Mouse (Mus musculus) kidney, adult 10 weeks (tissue): ENCODE results near the gene Lce3f. TPM values are rescaled to one million over a fixed set of nuclear protein-coding genes. Genes with fewer than 3 reads are reported as not detected.

Source experiments
- polyA plus RNA-seq: library from polyadenylated mRNA; stranded (reverse); fragments of 350-450 nt; fragmentation: Illumina TruSeq; extraction: RNeasy Lipid Tissue Mini Kit (QIAGEN cat#74804); gene quantifications from one replicate; pipeline ENCODE4 v1.2.3, GENCODE M21; 2014; ENCODE audit warnings: low read depth, low replicate concordance

Gene Lce3f
- not detected for polyA plus RNA-seq

DNA sequence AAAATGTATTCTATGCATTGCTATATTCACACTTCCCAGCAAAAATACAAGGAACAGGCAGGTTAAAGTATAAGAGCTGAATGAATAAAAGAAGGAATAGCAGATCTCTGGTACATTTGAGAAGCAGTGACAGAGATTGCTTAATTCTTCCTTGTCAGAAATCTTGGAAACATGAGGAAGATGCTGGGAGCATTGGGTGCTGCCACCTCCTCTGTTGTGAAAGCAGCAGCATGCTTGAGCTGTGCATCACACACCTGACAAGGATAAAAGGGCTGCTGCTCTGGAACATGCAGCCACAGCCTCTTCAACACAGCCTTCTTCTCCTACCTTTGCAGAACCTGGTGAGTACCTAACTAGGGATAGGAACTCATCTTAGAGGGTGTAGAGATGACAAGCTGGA lies at the start of gene Lce3f:
Gene Lce3f (plus strand): TSS at position 301 of the 400 bp plus-strand sequence.

DNA sequence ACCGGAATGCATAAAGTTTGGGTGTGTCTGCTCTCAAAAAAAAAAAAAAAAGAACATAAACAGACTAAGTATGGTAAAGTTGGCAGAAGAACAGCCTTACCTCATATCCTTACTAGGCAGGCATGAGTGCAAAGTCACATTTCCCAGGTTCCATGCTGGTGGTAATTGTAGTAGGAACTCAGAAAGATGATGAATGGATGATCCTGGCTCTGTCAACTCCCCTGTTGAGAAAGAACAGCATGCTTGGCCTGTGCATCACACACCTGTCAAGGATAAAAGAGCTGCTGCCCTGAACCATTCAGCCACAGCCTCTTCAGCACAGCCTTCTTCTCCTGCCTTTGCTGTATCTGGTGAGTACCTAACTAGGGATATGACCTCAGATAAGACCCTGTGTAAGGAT lies 47.8 kb upstream of the Lce3f start, which contains the start of gene Lce3c:
Gene Lce3c (plus strand): TSS at position 301 of the 400 bp plus-strand sequence.

DNA sequence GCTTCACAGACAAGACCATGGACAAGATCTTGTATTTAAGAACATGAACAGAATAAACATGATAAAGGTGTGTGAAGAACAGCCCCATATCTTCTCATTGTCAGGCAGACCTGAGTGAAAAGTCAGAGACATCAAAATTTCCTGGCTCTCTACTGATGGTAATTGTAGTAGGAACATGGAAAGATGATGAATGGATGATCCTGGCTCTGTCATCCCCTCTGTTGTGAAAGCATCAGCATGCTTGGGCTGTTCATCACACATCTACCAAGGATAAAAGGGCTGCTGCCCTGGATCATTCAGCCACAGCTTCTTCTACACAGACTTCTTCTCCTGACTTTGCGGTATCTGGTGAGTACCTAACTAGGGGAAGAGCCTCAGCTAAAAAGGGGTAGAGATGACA lies 34.9 kb upstream of the Lce3f start, which contains the start of gene Lce3d:
Gene Lce3d (plus strand): TSS at position 301 of the 400 bp plus-strand sequence.

DNA sequence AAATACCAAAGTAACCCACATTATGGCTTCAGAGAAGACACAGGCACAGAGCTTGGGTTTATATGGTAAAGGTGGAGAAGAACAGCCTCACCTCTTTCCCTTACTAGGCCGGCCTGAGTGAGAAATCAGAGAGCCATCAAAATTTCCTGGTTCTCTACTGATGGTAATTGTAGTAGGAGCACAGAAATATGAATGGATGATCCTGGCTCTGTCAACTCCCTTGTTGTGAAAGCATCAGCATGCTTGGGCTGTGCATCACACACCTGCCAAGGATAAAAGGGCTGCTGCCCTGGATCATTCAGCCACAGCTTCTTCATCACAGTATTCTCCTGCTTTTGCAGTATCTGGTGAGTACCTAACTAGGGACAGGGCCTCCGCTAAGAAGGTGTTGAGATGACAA lies 25.3 kb upstream of the Lce3f start, which contains the start of gene Lce3e:
Gene Lce3e (plus strand): TSS at position 301 of the 400 bp plus-strand sequence.

DNA sequence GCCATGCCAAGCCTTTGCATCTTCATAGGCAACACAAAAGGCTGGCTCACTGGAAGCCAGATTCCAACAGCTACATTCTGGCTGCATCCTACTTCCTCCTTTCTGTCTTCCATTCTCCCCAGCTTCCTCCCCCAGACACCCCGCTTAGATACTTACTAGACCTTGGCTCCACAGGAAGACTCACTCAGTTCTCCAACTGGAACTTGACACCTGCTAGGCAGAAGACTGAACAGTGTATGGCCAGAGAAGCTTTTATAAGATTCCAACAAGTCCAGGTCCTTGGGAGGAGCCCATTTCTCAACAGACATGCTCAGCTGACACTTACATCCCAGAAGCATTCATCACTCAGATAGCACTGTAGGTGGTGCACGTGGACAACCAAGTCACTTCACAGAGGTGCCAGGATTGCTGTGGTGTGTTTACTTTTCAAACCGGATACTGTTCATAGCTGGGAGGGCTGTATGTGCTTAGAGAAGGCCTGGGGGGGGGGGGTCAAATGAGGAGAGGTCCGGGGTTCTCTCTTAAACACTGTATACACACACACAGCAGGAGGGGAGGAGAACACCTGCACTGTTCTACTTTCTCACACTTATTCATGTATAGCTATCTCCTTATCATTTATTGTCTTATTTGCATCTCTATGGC lies 23.6 kb downstream of the Lce3f start, which contains the start of gene Crct1:
Gene Crct1 (minus strand): TSS at position 228 of the 645 bp plus-strand sequence.

DNA sequence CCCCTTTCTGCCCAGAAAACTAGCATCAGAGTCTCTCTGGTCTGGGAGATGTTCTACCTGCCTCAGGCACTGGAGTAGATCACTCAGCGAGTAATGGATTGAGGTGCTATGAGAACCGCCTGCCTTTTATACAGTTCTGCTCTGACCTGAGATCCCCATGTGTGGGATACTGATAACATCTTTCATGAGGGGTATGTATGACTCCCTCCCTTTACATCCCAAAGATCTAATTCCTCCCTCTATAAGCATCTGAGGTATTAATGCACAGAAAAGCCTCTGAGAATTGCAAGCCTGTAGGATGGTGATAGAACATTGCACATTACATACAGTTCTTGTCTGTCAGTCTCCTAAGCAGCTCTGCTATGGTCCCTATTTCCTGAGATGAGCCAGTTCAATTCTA lies 26.9 kb downstream of the Lce3f start, which contains the start of gene Lce1m:
Gene Lce1m (minus strand): TSS at position 101 of the 400 bp plus-strand sequence.

Other genes with a start within 250 kb of the Lce3f start
- not detected for gene Lce1g, start 239.9 kb upstream of the Lce3f start, polyA plus RNA-seq
- gene Lce1h, start 227.2 kb upstream of the Lce3f start, polyA plus RNA-seq: not detected
- gene Lce1i, start 213.3 kb upstream of the Lce3f start, polyA plus RNA-seq: not detected
- not detected for gene Lce1j, start 201.7 kb upstream of the Lce3f start, polyA plus RNA-seq
- not detected for gene Lce1k, start 184.3 kb upstream of the Lce3f start, polyA plus RNA-seq
- gene Kprp, start 165.0 kb upstream of the Lce3f start, polyA plus RNA-seq: not detected
- not detected for gene Lce1l, start 140.9 kb upstream of the Lce3f start, polyA plus RNA-seq
- gene 2310050C09Rik, start 122.0 kb upstream of the Lce3f start, polyA plus RNA-seq: not detected
- not detected for gene Lce3a, start 66.0 kb upstream of the Lce3f start, polyA plus RNA-seq
- not detected for gene Lce3b, start 59.2 kb upstream of the Lce3f start, polyA plus RNA-seq
- gene Lce3c, start 47.7 kb upstream of the Lce3f start, polyA plus RNA-seq: not detected
- not detected for gene Lce3d, start 34.8 kb upstream of the Lce3f start, polyA plus RNA-seq
- gene Lce3e, start 25.2 kb upstream of the Lce3f start, polyA plus RNA-seq: not detected
- not detected for gene Crct1, start 23.5 kb downstream of the Lce3f start, polyA plus RNA-seq
- gene Lce1m, start 26.8 kb downstream of the Lce3f start, polyA plus RNA-seq: not detected
- gene Gm4858, start 76.6 kb downstream of the Lce3f start, polyA plus RNA-seq: not detected
- gene Crnn, start 152.6 kb downstream of the Lce3f start, polyA plus RNA-seq: not detected
- not detected for gene Flg2, start 205.1 kb downstream of the Lce3f start, polyA plus RNA-seq